Mouse (Mus musculus): ENCODE measurements at regions not wholly inside any gene's neighbourhood (a gene's known extent, or its start where the extent isn't known, plus 50 kb on each side); places are given as distances from the start of the nearest gene placed in this dataset.

DNA sequence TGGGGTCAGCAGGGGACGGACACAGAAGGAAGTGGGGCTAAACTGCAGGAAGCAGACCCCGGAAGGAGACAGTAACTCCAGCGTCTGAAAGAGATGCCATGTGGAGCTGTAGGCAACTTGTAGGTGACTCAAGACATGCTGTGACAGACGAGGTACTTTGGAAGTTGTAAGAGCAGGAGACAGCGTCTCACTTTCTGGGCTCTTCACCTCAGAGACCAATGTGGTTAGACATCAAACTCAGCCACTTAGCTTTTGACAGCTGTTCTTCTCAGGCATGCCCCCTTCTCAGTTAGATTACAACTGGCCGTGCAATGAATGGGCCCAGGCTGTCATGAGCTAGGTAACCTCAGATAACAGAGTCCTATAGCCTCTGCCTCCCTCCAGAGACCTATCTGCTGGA is 159.3 kb upstream of the Id2 start:
- no peak for DNase-seq (ENCODE audit: low read depth, low spot score)
- no peaks in the 10 kb centered on the region for H3K27me3 ChIP-seq (ENCODE audit: control insufficient read depth, insufficient read depth, low read length, poor library complexity, severe bottlenecking)
- H3K36me3 ChIP-seq (ENCODE audit: control insufficient read depth, insufficient read depth, low read length, poor library complexity, severe bottlenecking), result no peaks in the 10 kb centered on the region

DNA sequence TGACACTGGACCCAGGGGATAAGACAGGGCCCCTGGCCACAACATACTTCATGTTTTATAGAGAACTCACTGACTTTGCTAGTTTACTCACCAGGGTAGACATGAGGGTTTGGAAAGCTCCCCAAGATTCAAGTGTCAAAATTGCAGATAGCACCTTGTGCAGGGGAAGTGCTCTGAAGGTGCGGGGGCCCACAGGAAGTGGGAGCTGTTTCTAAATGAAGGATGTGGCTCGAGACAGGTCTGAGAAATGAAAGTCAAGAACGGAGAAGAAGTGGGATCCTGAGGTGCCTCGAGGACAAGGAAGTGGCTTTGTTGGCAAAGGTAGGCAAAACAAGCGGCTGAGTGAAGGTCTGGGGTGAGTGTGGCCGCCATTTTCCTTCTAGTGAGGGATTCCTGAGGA is 157.8 kb upstream of the Id2 start:
- Histone ChIP-seq H3K27me3 (ENCODE audit: control insufficient read depth, insufficient read depth, low read length, poor library complexity, severe bottlenecking) (no peaks in the 10 kb centered on the region), H3K36me3 (ENCODE audit: control insufficient read depth, insufficient read depth, low read length, poor library complexity, severe bottlenecking) (no peaks in the 10 kb centered on the region)
- peak; percentile 31 for DNase-seq (ENCODE audit: low read depth, low spot score)

DNA sequence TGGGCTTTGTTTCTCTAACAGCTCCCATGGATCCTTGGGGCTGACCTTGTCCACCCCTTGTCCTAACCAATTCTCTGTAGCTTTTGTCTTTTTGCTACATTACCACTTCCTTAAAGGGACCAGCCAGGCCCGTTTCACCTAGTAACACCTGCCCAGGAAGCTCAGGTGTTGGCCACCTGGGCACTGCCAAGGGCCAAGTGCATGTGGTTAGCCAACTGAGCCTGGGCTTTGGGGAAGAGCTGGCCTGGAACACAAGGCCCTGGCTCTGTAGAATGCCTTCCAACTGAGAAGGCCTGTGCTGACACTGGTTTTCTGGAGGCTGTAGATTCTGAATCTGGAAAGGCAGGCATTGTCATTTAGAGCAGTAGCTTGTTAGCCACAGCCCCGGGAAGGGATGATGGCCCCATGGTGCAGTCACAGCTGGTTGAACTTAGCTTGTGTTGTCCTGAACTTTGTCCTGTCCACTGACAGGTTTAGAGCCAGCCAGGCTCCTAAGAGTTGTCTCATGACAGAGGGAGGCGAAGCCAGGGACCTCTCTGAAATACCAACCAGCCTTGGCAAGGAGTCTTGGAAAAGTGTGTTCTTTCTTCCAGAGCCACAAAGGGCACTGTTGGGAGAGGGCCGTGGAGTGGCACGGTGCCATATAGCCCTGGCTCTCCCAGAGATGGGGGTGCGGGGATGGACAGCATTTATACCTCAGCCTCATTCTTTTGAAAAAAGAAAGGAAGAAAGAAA is 156.0 kb upstream of the Id2 start:
- no peaks in the 10 kb centered on the region for H3K27me3 ChIP-seq (ENCODE audit: control insufficient read depth, insufficient read depth, low read length, poor library complexity, severe bottlenecking)
- peak; percentile 5 for DNase-seq (ENCODE audit: low read depth, low spot score)
- no peaks in the 10 kb centered on the region for H3K36me3 ChIP-seq (ENCODE audit: control insufficient read depth, insufficient read depth, low read length, poor library complexity, severe bottlenecking)

DNA sequence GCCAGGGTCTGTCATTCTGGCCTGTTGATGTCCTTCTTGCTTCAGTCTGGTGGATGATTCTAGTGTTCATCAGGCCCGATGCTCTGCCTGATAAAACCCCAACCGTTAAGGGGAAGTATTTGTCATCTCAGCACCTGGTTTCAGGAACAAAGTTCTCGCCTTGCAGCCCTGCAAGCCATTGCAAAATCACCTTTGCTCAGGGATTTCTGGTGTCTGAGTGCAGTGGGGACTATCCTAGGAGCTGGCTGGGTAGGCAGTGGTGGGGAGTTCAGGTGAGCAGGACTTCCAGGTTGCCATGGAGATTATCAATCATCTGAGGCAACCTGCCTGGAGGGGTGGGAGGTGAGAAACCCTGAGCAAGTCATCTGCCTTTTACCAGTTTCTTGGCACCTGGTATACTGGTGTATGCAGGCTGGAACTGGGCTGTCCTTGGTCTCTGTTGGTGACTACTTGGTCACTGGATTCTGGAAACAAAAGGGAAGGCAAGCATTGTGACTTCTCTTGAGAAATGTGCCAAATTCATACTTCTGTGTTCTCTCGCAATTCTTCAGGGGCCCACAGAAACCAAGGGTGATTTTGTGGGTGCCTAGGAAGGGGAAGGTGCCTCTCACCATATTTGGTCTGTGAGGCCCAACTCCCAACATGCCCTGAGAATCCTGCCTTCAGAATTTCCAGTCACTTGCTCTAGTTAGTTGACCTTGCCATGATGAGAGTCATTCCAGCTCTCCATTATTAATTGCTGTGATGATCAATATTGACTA is 154.7 kb upstream of the Id2 start:
- peak; percentile 22 for DNase-seq (ENCODE audit: low read depth, low spot score)
- no peaks in the 10 kb centered on the region for H3K27me3 ChIP-seq (ENCODE audit: control insufficient read depth, insufficient read depth, low read length, poor library complexity, severe bottlenecking)
- no peaks in the 10 kb centered on the region for H3K36me3 ChIP-seq (ENCODE audit: control insufficient read depth, insufficient read depth, low read length, poor library complexity, severe bottlenecking)

DNA sequence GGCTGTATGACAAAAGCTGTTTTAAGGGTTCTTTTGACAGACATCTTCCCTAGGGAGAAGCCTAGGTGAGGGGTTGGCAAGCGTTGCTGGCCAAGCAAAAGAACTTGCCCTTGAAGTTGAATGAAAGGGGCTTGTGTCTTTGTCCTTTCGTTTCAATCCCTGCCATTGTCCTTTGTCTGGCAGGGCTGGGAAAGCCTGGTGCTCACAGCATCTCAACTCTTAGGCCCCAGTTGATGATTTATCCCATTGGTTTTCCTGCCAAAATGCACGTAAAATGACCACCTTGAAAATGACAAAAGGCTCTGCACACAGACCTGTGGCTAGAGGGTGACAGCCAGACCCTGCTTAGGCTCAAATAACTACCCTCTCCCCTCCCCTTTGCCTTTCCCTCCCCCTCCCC is 153.9 kb upstream of the Id2 start:
- Histone ChIP-seq H3K36me3 (ENCODE audit: control insufficient read depth, insufficient read depth, low read length, poor library complexity, severe bottlenecking) (no peaks in the 10 kb centered on the region), H3K27me3 (ENCODE audit: control insufficient read depth, insufficient read depth, low read length, poor library complexity, severe bottlenecking) (no peaks in the 10 kb centered on the region)
- DNase-seq (ENCODE audit: low read depth, low spot score), result no peak

DNA sequence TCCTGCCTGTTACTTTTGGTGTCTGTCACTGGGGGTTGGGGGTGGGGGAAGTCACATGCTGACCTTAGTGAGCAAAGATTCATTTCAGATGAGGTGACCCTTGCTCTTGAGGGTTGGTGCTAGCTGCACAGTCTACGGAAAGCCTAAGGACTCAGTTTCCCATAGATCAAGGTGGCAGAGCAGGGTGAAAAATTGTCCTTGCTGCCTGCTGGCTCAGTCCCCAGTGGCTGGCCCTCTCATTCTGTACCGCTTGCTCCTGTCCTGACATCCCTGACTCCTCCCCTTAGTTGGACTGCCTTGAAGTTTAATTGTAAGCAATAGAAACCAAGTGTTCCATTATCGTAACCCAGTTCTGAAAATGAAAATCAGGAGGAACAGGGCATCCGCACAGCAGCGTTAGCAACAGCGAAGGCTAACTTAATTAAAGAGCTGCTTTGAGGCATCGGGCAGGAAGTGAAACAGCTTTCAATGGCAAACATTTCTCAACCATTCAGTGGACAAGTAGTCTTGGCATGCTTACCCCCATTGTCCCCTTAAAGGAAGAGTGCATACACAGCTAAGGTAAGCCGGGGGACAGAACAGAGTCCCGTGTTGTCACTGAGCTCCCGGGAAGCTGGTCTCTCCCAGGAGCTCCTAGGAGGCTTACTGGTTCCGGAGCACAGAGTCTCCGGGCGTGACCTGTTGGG is 151.9 kb upstream of the Id2 start:
- no peaks in the 10 kb centered on the region for H3K36me3 ChIP-seq (ENCODE audit: control insufficient read depth, insufficient read depth, low read length, poor library complexity, severe bottlenecking)
- H3K27me3 ChIP-seq (ENCODE audit: control insufficient read depth, insufficient read depth, low read length, poor library complexity, severe bottlenecking), result no peaks in the 10 kb centered on the region
- DNase-seq (ENCODE audit: low read depth, low spot score), result peak; percentile 18

DNA sequence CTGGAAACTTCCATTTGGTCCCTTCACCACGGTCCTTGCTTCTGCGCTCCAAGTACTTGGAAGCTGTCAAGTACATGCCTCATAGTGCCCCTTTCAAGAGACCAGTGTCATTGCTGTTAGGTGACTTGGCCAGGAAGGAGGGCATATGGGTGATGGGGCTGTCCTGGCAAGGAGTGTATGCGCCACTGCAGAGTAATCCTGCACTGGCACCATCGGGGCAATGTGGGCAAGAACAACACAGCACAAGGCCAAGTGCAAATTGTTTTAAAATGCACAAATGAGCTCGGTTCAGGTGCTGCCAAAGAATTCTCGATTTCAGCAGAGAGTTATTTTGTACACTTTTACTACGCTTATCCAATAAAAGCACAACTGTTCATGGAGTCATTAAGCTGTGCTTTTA is 149.6 kb upstream of the Id2 start:
- H3K27me3 ChIP-seq (ENCODE audit: control insufficient read depth, insufficient read depth, low read length, poor library complexity, severe bottlenecking), result no peaks in the 10 kb centered on the region
- no peak for DNase-seq (ENCODE audit: low read depth, low spot score)
- no peaks in the 10 kb centered on the region for H3K36me3 ChIP-seq (ENCODE audit: control insufficient read depth, insufficient read depth, low read length, poor library complexity, severe bottlenecking)

DNA sequence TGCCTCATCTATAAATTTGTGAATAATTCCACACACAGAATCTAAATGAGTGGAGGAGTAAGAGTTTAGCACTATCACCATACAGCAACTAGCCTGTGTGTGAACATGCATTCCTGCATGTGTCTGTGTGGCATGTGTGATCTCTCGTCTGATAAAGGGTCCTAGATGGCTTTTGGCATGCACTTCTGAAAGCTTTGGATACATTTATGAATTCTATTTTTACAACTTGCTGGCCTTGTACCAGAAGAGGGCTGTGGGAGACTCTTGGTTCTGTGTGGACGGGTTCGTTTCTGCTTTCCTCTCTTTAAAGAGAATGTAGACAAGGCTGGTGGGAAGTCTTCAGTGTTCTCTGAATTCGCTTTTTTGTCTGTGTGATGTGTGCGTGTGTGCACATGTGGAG is 148.7 kb upstream of the Id2 start:
- H3K36me3 ChIP-seq (ENCODE audit: control insufficient read depth, insufficient read depth, low read length, poor library complexity, severe bottlenecking), result no peaks in the 10 kb centered on the region
- no peak for DNase-seq (ENCODE audit: low read depth, low spot score)
- no peaks in the 10 kb centered on the region for H3K27me3 ChIP-seq (ENCODE audit: control insufficient read depth, insufficient read depth, low read length, poor library complexity, severe bottlenecking)

DNA sequence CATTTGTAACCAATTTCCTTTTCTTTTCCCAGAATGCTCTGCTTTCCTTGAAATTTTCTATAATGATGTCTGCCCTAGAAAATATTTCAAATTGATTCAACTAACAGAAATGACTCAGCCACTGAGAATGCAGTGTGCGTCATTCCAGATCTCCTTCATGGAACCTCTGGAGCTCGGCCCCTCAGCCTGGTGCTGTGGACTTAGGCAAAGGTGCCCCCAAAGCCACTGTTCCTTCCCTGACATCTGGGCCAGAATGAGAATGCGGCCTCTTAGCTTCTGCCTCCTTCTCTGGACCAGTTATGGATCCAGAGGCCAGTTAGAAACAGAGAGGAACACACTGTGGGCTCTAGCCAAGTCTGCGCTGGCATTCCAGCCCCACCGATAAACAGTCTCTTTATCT is 148.3 kb upstream of the Id2 start:
- H3K27me3 ChIP-seq (ENCODE audit: control insufficient read depth, insufficient read depth, low read length, poor library complexity, severe bottlenecking), result no peaks in the 10 kb centered on the region
- no peaks in the 10 kb centered on the region for H3K36me3 ChIP-seq (ENCODE audit: control insufficient read depth, insufficient read depth, low read length, poor library complexity, severe bottlenecking)
- DNase-seq (ENCODE audit: low read depth, low spot score), result no peak

DNA sequence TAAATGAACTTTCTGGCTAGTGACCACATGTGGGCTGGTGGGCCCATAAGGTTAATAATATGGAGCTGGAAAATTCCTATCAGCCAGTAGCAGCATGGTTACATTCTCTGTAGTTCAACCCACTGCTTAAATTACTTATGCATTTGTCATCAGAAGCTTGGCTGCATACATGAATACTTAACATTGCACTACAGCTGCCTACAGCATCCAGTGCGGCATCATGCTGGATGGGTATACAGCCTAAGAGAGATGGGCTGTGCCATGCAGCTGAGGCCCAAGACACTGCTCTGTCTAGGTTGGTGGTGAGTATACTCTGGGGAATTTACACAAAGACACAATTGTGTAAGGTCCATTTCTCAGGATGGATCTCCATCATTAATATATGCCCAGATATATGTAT is 147.7 kb upstream of the Id2 start:
- DNase-seq (ENCODE audit: low read depth, low spot score), result no peak

DNA sequence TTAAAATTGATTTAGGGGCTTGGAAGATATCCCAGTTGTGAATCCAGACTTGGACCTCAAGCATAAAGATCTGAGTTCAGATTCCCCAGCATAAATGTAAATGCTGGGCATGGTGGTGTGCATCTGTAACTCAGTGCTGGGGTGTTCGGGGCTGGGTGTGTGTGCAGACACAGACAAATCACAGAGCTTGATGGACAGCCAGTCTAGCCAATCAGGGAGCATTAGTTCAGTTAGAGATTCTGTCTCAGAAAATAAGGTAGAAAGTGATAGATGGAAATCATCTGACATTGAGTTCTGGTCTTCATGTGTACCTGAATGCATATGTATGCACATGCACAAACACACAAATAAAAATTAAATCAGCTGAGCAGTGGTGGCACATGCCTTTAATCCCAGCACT is 147.0 kb upstream of the Id2 start:
- no peak for DNase-seq (ENCODE audit: low read depth, low spot score)
- H3K36me3 ChIP-seq (ENCODE audit: control insufficient read depth, insufficient read depth, low read length, poor library complexity, severe bottlenecking), result no peaks in the 10 kb centered on the region
- H3K27me3 ChIP-seq (ENCODE audit: control insufficient read depth, insufficient read depth, low read length, poor library complexity, severe bottlenecking), result no peaks in the 10 kb centered on the region

More for the DNA sequence above, 147.7 kb upstream of the Id2 start:
- no peaks in the 10 kb centered on the region for H3K27me3 ChIP-seq (ENCODE audit: control insufficient read depth, insufficient read depth, low read length, poor library complexity, severe bottlenecking)
- no peaks in the 10 kb centered on the region for H3K36me3 ChIP-seq (ENCODE audit: control insufficient read depth, insufficient read depth, low read length, poor library complexity, severe bottlenecking)

DNA sequence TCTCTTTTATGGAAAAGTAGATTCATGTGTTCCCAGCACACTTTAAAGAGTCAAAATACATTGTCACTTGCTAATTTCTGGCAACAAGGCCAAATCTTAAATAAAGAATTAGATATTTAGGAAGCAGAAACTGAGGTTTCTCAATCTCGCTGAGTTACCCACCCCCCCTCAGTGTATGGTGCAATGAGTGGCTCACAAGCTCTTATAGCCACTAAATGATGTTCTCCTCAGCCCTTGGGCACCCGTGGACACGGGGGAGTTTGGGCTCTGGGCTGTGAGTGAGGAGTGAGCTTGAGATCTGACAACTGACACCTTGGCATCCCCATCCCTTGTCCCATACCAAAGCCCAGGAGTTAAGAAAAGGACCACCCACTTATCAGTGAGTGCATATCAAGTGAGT is 145.4 kb upstream of the Id2 start:
- no peak for DNase-seq (ENCODE audit: low read depth, low spot score)
- H3K27me3 ChIP-seq (ENCODE audit: control insufficient read depth, insufficient read depth, low read length, poor library complexity, severe bottlenecking), result no peaks in the 10 kb centered on the region

DNA sequence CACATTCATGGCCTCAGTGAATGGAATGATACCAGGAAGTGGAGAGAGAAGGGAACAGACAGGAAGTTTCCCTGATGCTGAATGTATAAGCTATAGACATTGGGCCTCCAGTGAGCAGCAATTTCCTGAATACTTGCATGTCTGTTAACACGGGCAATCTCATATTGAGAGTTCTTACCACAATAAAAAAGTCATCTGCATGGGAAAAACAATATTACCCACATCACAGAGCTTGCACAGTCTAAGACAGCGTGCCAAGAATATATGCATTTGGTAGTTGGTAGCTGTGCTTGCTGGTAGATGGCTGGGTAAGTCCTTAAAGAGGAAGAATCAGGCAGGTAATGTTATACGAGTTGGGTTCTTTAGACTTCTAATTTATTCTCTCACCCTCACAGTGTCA is 144.7 kb upstream of the Id2 start:
- Histone ChIP-seq H3K27me3 (ENCODE audit: control insufficient read depth, insufficient read depth, low read length, poor library complexity, severe bottlenecking) (no peaks in the 10 kb centered on the region), H3K36me3 (ENCODE audit: control insufficient read depth, insufficient read depth, low read length, poor library complexity, severe bottlenecking) (no peaks in the 10 kb centered on the region)
- no peak for DNase-seq (ENCODE audit: low read depth, low spot score)

More for the DNA sequence above, 145.4 kb upstream of the Id2 start:
- H3K36me3 ChIP-seq (ENCODE audit: control insufficient read depth, insufficient read depth, low read length, poor library complexity, severe bottlenecking), result no peaks in the 10 kb centered on the region

DNA sequence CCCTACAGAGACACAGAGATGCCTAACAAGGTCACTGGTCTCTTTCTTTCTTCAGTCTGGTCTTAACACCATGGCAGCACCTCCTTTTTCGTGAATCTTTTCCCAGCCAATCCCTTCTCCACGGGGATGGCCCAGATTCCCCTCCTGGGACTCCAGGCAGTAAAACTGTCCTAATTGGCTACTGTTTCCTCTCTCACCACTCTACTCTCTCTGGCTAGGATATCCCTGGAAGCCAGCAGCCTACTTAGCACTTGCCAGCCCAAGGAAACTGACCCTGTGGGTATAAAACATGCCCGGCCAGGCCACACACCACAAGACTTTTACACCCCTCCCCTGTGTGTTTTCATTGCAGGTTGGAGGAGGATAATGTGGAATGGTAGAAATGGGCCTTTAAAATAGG is 143.9 kb upstream of the Id2 start:
- no peak for DNase-seq (ENCODE audit: low read depth, low spot score)
- Histone ChIP-seq H3K36me3 (ENCODE audit: control insufficient read depth, insufficient read depth, low read length, poor library complexity, severe bottlenecking) (no peaks in the 10 kb centered on the region), H3K27me3 (ENCODE audit: control insufficient read depth, insufficient read depth, low read length, poor library complexity, severe bottlenecking) (no peaks in the 10 kb centered on the region)

DNA sequence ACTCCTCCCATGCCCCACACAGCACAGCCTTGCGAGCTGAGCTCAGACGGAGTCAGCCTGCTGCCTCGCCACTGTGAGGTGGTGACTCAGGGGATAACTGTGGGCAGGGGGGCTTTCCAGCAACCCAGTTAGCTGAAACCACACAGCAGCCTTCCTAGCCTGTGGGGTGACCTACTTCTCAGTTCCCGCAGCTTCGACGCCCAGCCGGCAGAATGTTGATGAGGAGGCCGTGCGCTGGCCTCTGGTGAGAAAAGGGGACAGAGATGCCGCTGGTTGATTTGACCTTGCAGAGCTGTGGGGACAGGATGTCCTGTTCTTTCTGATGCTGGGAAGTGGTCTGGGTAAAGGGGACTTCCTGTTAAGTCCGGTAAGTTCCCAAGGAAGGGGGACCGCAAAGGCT is 143.2 kb upstream of the Id2 start:
- Histone ChIP-seq H3K36me3 (ENCODE audit: control insufficient read depth, insufficient read depth, low read length, poor library complexity, severe bottlenecking) (no peaks in the 10 kb centered on the region), H3K27me3 (ENCODE audit: control insufficient read depth, insufficient read depth, low read length, poor library complexity, severe bottlenecking) (no peaks in the 10 kb centered on the region)
- DNase-seq (ENCODE audit: low read depth, low spot score), result no peak

Data from splenic B cell, adult 2 months (primary cell).